Mouse (Mus musculus) erythroblast, embryonic 14.5 days (primary cell): Measurements from ENCODE around the gene Fbxl22.

Source experiments
- GATA1 ChIP-seq: IDR thresholded peaks from 2 replicates; pipeline ENCODE4 v1.6.1; 2012; ENCODE audit warnings: low read length, inconsistent platforms, mixed read lengths
- TAL1 ChIP-seq: IDR thresholded peaks from 3 replicates; pipeline ENCODE4 v1.6.1; 2012; ENCODE audit warnings: low read length, inconsistent platforms, mixed read lengths

DNA sequence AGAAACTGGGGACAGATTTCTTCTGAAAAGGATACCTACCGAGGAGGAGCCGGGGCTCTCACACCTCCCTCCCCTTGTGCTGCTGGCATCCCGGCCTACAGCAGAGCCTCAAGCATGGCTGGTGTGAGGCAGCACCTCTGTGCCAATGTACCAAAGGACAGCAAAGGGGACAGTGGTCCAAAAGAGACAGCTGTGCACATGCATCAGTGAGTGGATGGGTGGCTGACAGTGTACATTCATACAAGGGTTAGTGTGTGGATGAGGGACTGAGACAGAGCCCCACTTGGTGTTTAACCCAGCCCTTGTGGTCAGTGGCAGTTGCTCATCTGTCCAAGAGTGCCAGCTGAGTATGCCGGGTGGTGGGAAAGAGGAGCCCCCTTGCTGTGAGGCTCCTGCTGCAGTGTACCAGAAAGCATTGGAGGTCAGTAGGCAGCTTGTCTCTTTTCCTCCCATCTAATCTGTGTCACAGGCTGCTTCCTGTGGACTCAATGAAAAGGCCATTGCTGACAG lies 5.4 kb downstream of the Fbxl22 start:
- TF ChIP-seq GATA1 = no peak
- no peak for TF ChIP-seq TAL1
